In genomic region chr9:119247996-119248395, GRCm38 (mm10) we compare ENCODE assay signal across 28 mouse cellular contexts. TPM values are rescaled to one million over a fixed set of nuclear protein-coding genes. Genes with fewer than 3 reads are reported as not detected.
DNase-seq lines count a peak whose midpoint lies in the region; ATAC-seq and TF ChIP-seq lines count a peak whose summit lies in the region.
"Had no signal": no experiment of that assay in that cellular context is flagged by ENCODE, and none has a peak within 500 bp of the region (broad histone marks: within the 10 kb centered on the region; RNA-seq: fewer than 3 reads in every experiment).

No protein-coding gene starts in this region.

- ATAC-seq in granulocyte monocyte progenitor cell, adult 5-6 weeks (replicated peaks; ENCODE audit: poor library complexity, severe bottlenecking): peak; percentile 94
- no peak for ATAC-seq in neural tube, embryonic 15.5 days (ENCODE audit: low FRiP score)
- ATAC-seq: forebrain, postnatal 0 days; intestine, embryonic 16.5 days; midbrain, embryonic 15.5 days had no signal

- peak; percentile 33 for DNase-seq in layer of hippocampus, adult 9-11 months
- no peak for DNase-seq in layer of hippocampus, adult 11-12 months (ENCODE audit: low spot score)
- no peak for DNase-seq in CH12.LX (ENCODE audit: extremely low read depth)
- DNase-seq in thymus, postnatal 14 days: peak; percentile 24
- no peak for DNase-seq in kidney, adult 11 months
- DNase-seq: adrenal gland, adult 2 months; B cell, adult 2 months; cerebellum, adult 11 months; cerebellum, postnatal 14 days; forebrain, postnatal 0 days; heart, postnatal 4 days; right cerebral cortex, postnatal 14 days had no signal

- H3K4me2 ChIP-seq in CH12.LX (ENCODE audit: insufficient read depth, low read depth, poor library complexity, severe bottlenecking): peak overlapping the region; percentile 75
- no peak overlapping the region for H3K4me2 ChIP-seq in neural tube, embryonic 15.5 days
- H3K4me2 ChIP-seq: embryonic facial prominence, embryonic 15.5 days; hindbrain, embryonic 15.5 days; limb, embryonic 15.5 days; midbrain, embryonic 15.5 days; stomach, embryonic 15.5 days had no signal

- no peaks in the 10 kb centered on the region for H3K79me2 ChIP-seq in CH12.LX (replicated peaks; ENCODE audit: control insufficient read depth, extremely low read depth, insufficient read depth, poor library complexity, severe bottlenecking)

- peaks cover 20 to 70% of the 10 kb centered on the region in 2 experiments for H3K36me3 ChIP-seq in CH12.LX (replicated peaks in 1 of 2; ENCODE audit: control insufficient read depth in 1 of 2, insufficient read depth in 1 of 2, low read length in 1 of 2)
- H3K36me3 ChIP-seq in neural tube, embryonic 15.5 days: peaks cover 51% of the 10 kb centered on the region

- TF ChIP-seq RAD21 in CH12.LX (IDR thresholded peaks at IDR 0.05; ENCODE audit: low read depth, low read length): no peak

- in situ Hi-C loops in CH12.LX (cut with MboI; ENCODE audit: low pct_ligation_motif_present, low pct_unique_long_range_greater_than_20kb, low sequenced_read_pairs): no loop called here

- no peak for TF ChIP-seq POLR2A in CH12.LX (IDR thresholded peaks at IDR 0.05; ENCODE audit: low read depth, low read length)

- TF ChIP-seq CTCF in CH12.LX (conservative IDR thresholded peaks at IDR 0.05 in 1 of 2, IDR thresholded peaks at IDR 0.05 in 1 of 2; ENCODE audit: low read depth in 2 of 2, low read length in 2 of 2): no peak

- H3K27ac ChIP-seq in CH12.LX (ENCODE audit: insufficient read depth, low read depth): no peak overlapping the region
- H3K27ac ChIP-seq in neural tube, embryonic 15.5 days (replicated peaks): no peak overlapping the region
- H3K27ac ChIP-seq: embryonic facial prominence, embryonic 15.5 days; forebrain, embryonic 10.5 days; hindbrain, embryonic 15.5 days; limb, embryonic 15.5 days; midbrain, embryonic 15.5 days; stomach, embryonic 15.5 days had no signal

- dilution Hi-C loops in CH12.LX (cut with MboI; ENCODE audit: extremely low pct_ligation_motif_present, extremely low pct_unique_long_range_greater_than_20kb, low sequenced_read_pairs): no loop called here

- H3K4me3 ChIP-seq in CH12.LX (replicated peaks in 1 of 3; ENCODE audit: low read depth in 2 of 3, low read length in 2 of 3, poor library complexity in 1 of 3): no peak overlapping the region
- H3K4me3 ChIP-seq in neural tube, embryonic 15.5 days (replicated peaks): no peak overlapping the region
- H3K4me3 ChIP-seq: embryonic facial prominence, embryonic 15.5 days; forebrain, embryonic 10.5 days; hindbrain, embryonic 15.5 days; limb, embryonic 15.5 days; midbrain, embryonic 15.5 days; myocyte; stomach, embryonic 15.5 days had no signal

- H3K4me1 ChIP-seq in CH12.LX (ENCODE audit: control insufficient read depth in 1 of 2, insufficient read depth in 2 of 2): peaks cover 8 to 38% of the 10 kb centered on the region in 2 experiments
- H3K4me1 ChIP-seq in neural tube, embryonic 15.5 days: peaks cover 2% of the 10 kb centered on the region; the same call in 1 of the 2 replicates
- H3K4me1 ChIP-seq: embryonic facial prominence, embryonic 15.5 days; forebrain, embryonic 10.5 days; hindbrain, embryonic 15.5 days; limb, embryonic 15.5 days; midbrain, embryonic 15.5 days; stomach, embryonic 15.5 days had no signal

- H3K9me3 ChIP-seq in CH12.LX (replicated peaks; ENCODE audit: low read length): no peaks in the 10 kb centered on the region
- H3K9me3 ChIP-seq in neural tube, embryonic 15.5 days (replicated peaks): no peaks in the 10 kb centered on the region
- H3K9me3 ChIP-seq: embryonic facial prominence, embryonic 15.5 days; forebrain, embryonic 10.5 days; hindbrain, embryonic 15.5 days; limb, embryonic 15.5 days; midbrain, embryonic 15.5 days; stomach, embryonic 15.5 days had no signal

- TF ChIP-seq EP300 in CH12.LX (IDR thresholded peaks at IDR 0.05; ENCODE audit: low read length): peak; percentile 24; the same call in 1 of the 2 replicates

- 0 out of 2 replicates have a peak overlapping the region, but pooled peaks have one; percentile 9 for H3K9ac ChIP-seq in CH12.LX (ENCODE audit: insufficient read depth, low read depth)
- H3K9ac ChIP-seq in neural tube, embryonic 15.5 days (replicated peaks): no peak overlapping the region
- H3K9ac ChIP-seq: embryonic facial prominence, embryonic 15.5 days; forebrain, postnatal 0 days; hindbrain, embryonic 15.5 days; limb, embryonic 15.5 days; midbrain, embryonic 15.5 days; stomach, embryonic 15.5 days had no signal

- H3K27me3 ChIP-seq in CH12.LX (replicated peaks): no peaks in the 10 kb centered on the region
- H3K27me3 ChIP-seq in neural tube, embryonic 15.5 days (replicated peaks): no peaks in the 10 kb centered on the region
- H3K27me3 ChIP-seq: embryonic facial prominence, embryonic 15.5 days; hindbrain, embryonic 15.5 days; limb, embryonic 15.5 days; midbrain, embryonic 15.5 days; stomach, embryonic 15.5 days had no signal

- WGBS in neural tube, embryonic 15.5 days: 80% methylated on average over 5 of the region's 5 CpGs

TF ChIP-seq in CH12.LX, 34 proteins besides CTCF, POLR2A, EP300 and RAD21:
- TF ChIP-seq ELF1 (IDR thresholded peaks at IDR 0.05; ENCODE audit: low read depth, low read length) (peak; percentile 22; the same call in 1 of the 2 replicates), MAZ (IDR thresholded peaks at IDR 0.05; ENCODE audit: low read depth, low read length) (no peak), ZNF384 (IDR thresholded peaks at IDR 0.05; ENCODE audit: low read depth, low read length) (no peak), TBP (conservative IDR thresholded peaks at IDR 0.05; ENCODE audit: low read depth, low read length) (no peak), POLR2AphosphoS2 (IDR thresholded peaks at IDR 0.05; ENCODE audit: low read depth, low read length) (no peak), BHLHE40 (IDR thresholded peaks at IDR 0.05; ENCODE audit: low read depth, low read length) (no peak), RCOR1 (conservative IDR thresholded peaks at IDR 0.05; ENCODE audit: low read depth, low read length) (no peak), USF2 (conservative IDR thresholded peaks at IDR 0.05; ENCODE audit: low read depth, low read length) (no peak), JUND (conservative IDR thresholded peaks at IDR 0.05; ENCODE audit: low read depth, low read length) (no peak), ZMIZ1 (IDR thresholded peaks at IDR 0.05; ENCODE audit: low read depth, low read length) (no peak), PAX5 (IDR thresholded peaks at IDR 0.05; ENCODE audit: low read length) (no peak), GABPA (IDR thresholded peaks at IDR 0.05; ENCODE audit: insufficient replicate concordance, low read depth, low read length) (no peak), CHD2 (IDR thresholded peaks at IDR 0.05; ENCODE audit: low read length) (peak; percentile 26; the same call in 1 of the 2 replicates), USF1 (IDR thresholded peaks at IDR 0.05; ENCODE audit: low read depth, low read length) (no peak), NELFE (IDR thresholded peaks at IDR 0.05; ENCODE audit: low read depth, low read length) (no peak), MAX (IDR thresholded peaks at IDR 0.05; ENCODE audit: low read length) (no peak), TCF12 (IDR thresholded peaks at IDR 0.05; ENCODE audit: low read depth, low read length) (no peak), NRF1 (IDR thresholded peaks at IDR 0.05; ENCODE audit: low read depth, low read length) (no peak)

RNA-seq across cellular contexts. Expression of gene Slc22a13, which starts 39.1 kb away (rescaled TPM):
- total RNA-seq in CH12.LX (2012; rRNA removed) (not detected in 2 replicates), CH12.LX (2014; rRNA removed) (not detected in 2 replicates)
- polyA plus RNA-seq in CH12.LX (2012; ENCODE audit: insufficient read length, low read depth): not detected in 2 replicates
- not detected in 2 replicates for total RNA-seq in granulocyte monocyte progenitor cell, adult 5-6 weeks (2014; fragmentation: Nextera tagmentation)
- not detected in 2 replicates for total RNA-seq in granulocyte monocyte progenitor cell, adult 5-6 weeks (2017)
- polyA plus RNA-seq in neural tube, embryonic 15.5 days (2015; fragmentation: Nextera tagmentation; extraction: Ambion mirVana): 0.08 TPM in 1 of 2 replicates, not detected in the other
- total RNA-seq: adrenal gland, adult 2 months; forebrain, postnatal 0 days; gastrocnemius, postnatal 4 days; heart, postnatal 4 days; layer of hippocampus, adult 18-20 months; left cerebral cortex, postnatal 36 days; megakaryocyte-erythroid progenitor cell, adult 5-6 weeks had no signal
- polyA plus RNA-seq: adrenal gland, adult 2 months; embryonic facial prominence, embryonic 15.5 days; forebrain, embryonic 10.5 days; forebrain, postnatal 0 days; heart, embryonic 14.5 days; hindbrain, embryonic 15.5 days; intestine, embryonic 16.5 days; limb, embryonic 15.5 days; midbrain, embryonic 15.5 days; myocyte; neural tube, embryonic 14.5 days; stomach, embryonic 15.5 days had no signal

Comparison
In these comparisons a context has a peak if more than half of its experiments do, and no peak if none do; other contexts are left out.
1. DNase-seq: peak in layer of hippocampus, adult 9-11 months (single experiment) and thymus, postnatal 14 days (single experiment); none in layer of hippocampus, adult 11-12 months (single experiment), CH12.LX (single experiment) and kidney, adult 11 months (single experiment).